Mouse (Mus musculus) midbrain, postnatal 0 days (tissue): Measurements from ENCODE around the gene Notch3. TPM values are rescaled to one million over a fixed set of nuclear protein-coding genes. Genes with fewer than 3 reads are reported as not detected.

Experiments used
- ATAC-seq: fragments of 200-750 bp; cut with Nextera tagmentation; 2 replicates; pipeline ENCODE4 v1.8.0; 2017; ENCODE audit warnings: moderate number of reproducible peaks, mild to moderate bottlenecking, moderate TSS enrichment, moderate library complexity; ENCODE audit not compliant: low FRiP score
- DNase-seq: peaks from one replicate; pipeline ENCODE4 v3.0.0-alpha.2; 2015; ENCODE audit warnings: low spot score
- H3K27ac ChIP-seq: fragments of 300-500 bp; sonication (generic); 2 replicates; pipeline ENCODE4 v1.5.1; 2014; ENCODE audit warnings: low read depth, mild to moderate bottlenecking, low read length, mixed read lengths
- H3K27me3 ChIP-seq: fragments of 300-500 bp; sonication (generic); 2 replicates; pipeline ENCODE4 v1.6.1; 2014; ENCODE audit warnings: low read length, control low read depth, mixed read lengths; ENCODE audit not compliant: insufficient read depth
- H3K36me3 ChIP-seq: fragments of 300-500 bp; sonication (generic); 2 replicates; pipeline ENCODE4 v1.6.1; 2014; ENCODE audit warnings: low read length, control low read depth, mixed read lengths; ENCODE audit not compliant: insufficient read depth
- H3K4me1 ChIP-seq: fragments of 300-500 bp; sonication (generic); 2 replicates; pipeline ENCODE4 v1.6.1; 2014; ENCODE audit warnings: mild to moderate bottlenecking, control low read depth, antibody characterized with exemption, low read length, mixed read lengths; ENCODE audit not compliant: insufficient read depth
- H3K4me2 ChIP-seq: fragments of 300-500 bp; sonication (generic); 2 replicates; pipeline ENCODE4 v1.6.1; 2014; ENCODE audit warnings: low read depth, mild to moderate bottlenecking, low read length, mixed read lengths; ENCODE audit not compliant: poor library complexity, severe bottlenecking
- H3K4me3 ChIP-seq: fragments of 300-500 bp; sonication (generic); 2 replicates; pipeline ENCODE4 v1.5.1; 2014; ENCODE audit warnings: low read depth, mild to moderate bottlenecking, low read length, moderate library complexity
- H3K9ac ChIP-seq: fragments of 300-500 bp; sonication (generic); replicated peaks from 2 replicates; pipeline ENCODE4 v1.6.1; 2014; ENCODE audit warnings: mild to moderate bottlenecking, low read length, moderate library complexity, mixed read lengths; ENCODE audit not compliant: poor library complexity, severe bottlenecking
- H3K9me3 ChIP-seq: fragments of 300-500 bp; sonication (generic); 2 replicates; pipeline ENCODE4 v1.6.1; 2016; ENCODE audit warnings: low read length, control low read depth
- CTCF ChIP-seq: IDR thresholded peaks from 2 replicates; pipeline ENCODE4 v1.5.1; 2016; ENCODE audit warnings: antibody characterized with exemption, mild to moderate bottlenecking
- WGBS: fragments of 180-500 bp; shearing (Covaris S2); extraction: QIAGEN DNeasy Blood & Tissue Kit; methylation state at CpG from one replicate; pipeline ENCODE4 v1.1.7; 2014; 5-methylcytosine and 5-hydroxymethylcytosine counted together
- polyA plus RNA-seq: library from polyadenylated mRNA; unstranded; fragments of >200 nt; fragmentation: Nextera tagmentation; extraction: Ambion mirVana; gene quantifications from 2 replicates; pipeline ENCODE4 v1.2.1, GENCODE M21; 2015
- total RNA-seq: library from RNA; depleted of rRNA; stranded (reverse); fragments of >200 nt; gene quantifications from 2 replicates; pipeline ENCODE4 v1.2.3, GENCODE M21; 2014

The Notch3 gene
- total and polyA plus RNA-seq, 2 experiments from 2014 or later, result 5.2 to 42.4 TPM

DNA sequence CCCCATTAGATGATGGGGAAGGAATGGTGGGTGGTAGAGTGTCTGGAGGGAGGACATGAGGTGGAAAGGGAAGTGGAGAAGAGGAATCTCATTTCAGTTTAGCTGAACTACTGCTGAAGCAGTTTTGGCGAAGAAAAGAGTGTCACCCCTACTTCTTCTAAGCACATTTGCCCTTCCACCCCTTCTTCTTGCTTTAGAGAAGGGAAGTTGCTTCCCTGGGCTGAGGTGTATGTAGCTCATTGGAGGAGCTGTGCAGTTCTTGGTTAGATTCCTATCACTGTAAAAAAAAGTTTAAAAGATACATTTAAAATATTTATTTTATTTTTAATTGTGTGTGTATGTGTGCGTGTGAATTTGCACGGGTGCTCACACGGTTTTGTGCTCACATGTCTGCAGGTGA, 10.3 kb upstream of the Notch3 start:
- ATAC-seq (no peak), DNase-seq (no peak)
- no peaks in the 10 kb centered on the region for H3K36me3 ChIP-seq
- no peak overlapping the region for H3K4me2 ChIP-seq
- H3K27ac ChIP-seq, result no peak overlapping the region
- no peak for TF ChIP-seq CTCF
- H3K27me3 ChIP-seq, result no peaks in the 10 kb centered on the region
- no peaks in the 10 kb centered on the region for H3K4me1 ChIP-seq
- H3K9ac ChIP-seq, result no peak overlapping the region
- 94% methylated on average over 4 of the region's 4 CpGs for WGBS
- no peaks in the 10 kb centered on the region for H3K9me3 ChIP-seq
- H3K4me3 ChIP-seq, result no peak overlapping the region

GRCm38 (mm10) chr17:32173166-32173565, 6.5 kb upstream of the Notch3 start:
- ATAC-seq, result no peak

GRCm38 (mm10) chr17:32172485-32172884, 5.8 kb upstream of the Notch3 start:
- H3K27me3 ChIP-seq, result no peaks in the 10 kb centered on the region
- TF ChIP-seq CTCF, result no peak
- H3K27ac ChIP-seq, result no peak overlapping the region
- DNase-seq (no peak), ATAC-seq (no peak)
- no peak overlapping the region for H3K9ac ChIP-seq
- WGBS, result 86% methylated on average over 2 of the region's 2 CpGs
- H3K4me3 ChIP-seq, result no peak overlapping the region
- H3K4me1 ChIP-seq, result no peaks in the 10 kb centered on the region
- H3K9me3 ChIP-seq, result no peaks in the 10 kb centered on the region
- H3K4me2 ChIP-seq, result no peak overlapping the region
- no peaks in the 10 kb centered on the region for H3K36me3 ChIP-seq

More at GRCm38 (mm10) chr17:32173166-32173565, 6.5 kb upstream of the Notch3 start:
- Histone ChIP-seq H3K9me3 (no peaks in the 10 kb centered on the region), H3K27me3 (no peaks in the 10 kb centered on the region), H3K9ac (no peak overlapping the region), H3K4me3 (no peak overlapping the region), H3K36me3 (no peaks in the 10 kb centered on the region), H3K27ac (no peak overlapping the region), H3K4me2 (no peak overlapping the region), H3K4me1 (no peaks in the 10 kb centered on the region)
- 64% methylated on average over 7 of the region's 7 CpGs for WGBS
- no peak for DNase-seq
- no peak for TF ChIP-seq CTCF

GRCm38 (mm10) chr17:32169518-32170225, 3.0 kb upstream of the Notch3 start:
- no peak for ATAC-seq
- Histone ChIP-seq H3K9ac (no peak overlapping the region), H3K4me3 (no peak overlapping the region), H3K9me3 (no peaks in the 10 kb centered on the region), H3K4me2 (no peak overlapping the region), H3K36me3 (no peaks in the 10 kb centered on the region), H3K4me1 (no peaks in the 10 kb centered on the region), H3K27ac (no peak overlapping the region), H3K27me3 (no peaks in the 10 kb centered on the region)
- WGBS, result 83% methylated on average over 4 of the region's 4 CpGs
- no peak for TF ChIP-seq CTCF
- DNase-seq, result no peak

GRCm38 (mm10) chr17:32165803-32166595, 653 bp downstream of the Notch3 start:
- Histone ChIP-seq H3K36me3 (no peaks in the 10 kb centered on the region), H3K9ac (peak overlapping the region; percentile 55), H3K27me3 (no peaks in the 10 kb centered on the region), H3K4me2 (peak overlapping the region; percentile 96), H3K4me1 (no peaks in the 10 kb centered on the region), H3K4me3 (peak overlapping the region; percentile 44), H3K27ac (peak overlapping the region; percentile 72), H3K9me3 (no peaks in the 10 kb centered on the region)
- ATAC-seq (peak; percentile 61), DNase-seq (peak; percentile 84)
- no peak for TF ChIP-seq CTCF
- 0% methylated on average over 21 of the region's 43 CpGs for WGBS

DNA sequence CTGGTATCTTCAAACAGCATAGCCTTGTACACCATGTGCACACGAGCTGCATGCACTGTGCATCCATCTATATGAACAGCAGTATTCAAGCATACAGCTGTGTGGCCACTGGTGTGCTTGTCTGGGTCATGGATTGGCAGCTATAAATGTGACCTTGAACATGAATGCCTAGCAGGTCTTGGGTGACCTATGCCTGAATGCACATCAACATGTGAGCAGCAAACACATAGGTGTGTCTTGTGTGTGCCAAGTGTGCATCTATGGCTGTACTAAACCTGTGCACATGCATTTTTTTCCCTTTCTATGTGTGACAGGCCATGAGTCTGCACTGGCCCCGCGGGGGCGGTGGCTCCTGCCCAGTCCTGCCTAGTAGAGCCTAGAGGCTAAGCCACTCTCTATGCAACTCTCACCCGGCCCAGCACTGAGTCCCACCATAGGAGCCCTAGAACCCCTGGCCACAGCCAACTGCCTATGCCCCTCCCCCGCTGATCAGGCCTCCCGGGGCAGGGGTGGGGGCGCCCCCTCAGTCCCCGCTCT, 1.3 kb downstream of the Notch3 start:
- no peak for DNase-seq
- Histone ChIP-seq H3K27ac (peak overlapping the region; percentile 72), H3K27me3 (no peaks in the 10 kb centered on the region), H3K9me3 (no peaks in the 10 kb centered on the region), H3K4me1 (no peaks in the 10 kb centered on the region), H3K9ac (peak overlapping the region; percentile 55), H3K36me3 (no peaks in the 10 kb centered on the region), H3K4me3 (peak overlapping the region; percentile 44), H3K4me2 (peak overlapping the region; percentile 96)
- whole genome bisulfite sequencing, result 3% methylated on average over 9 of the region's 9 CpGs
- ATAC-seq, result peak; percentile 58
- no peak for TF ChIP-seq CTCF
